13 mouse cellular contexts compared by ENCODE assay signal in genomic region chr1:180334541-180334940, GRCm38 (mm10). TPM values are rescaled to one million over a fixed set of nuclear protein-coding genes. Genes with fewer than 3 reads are reported as not detected.
A peak's percentile ranks its signal among the peaks of the same experiment; 100 is the strongest.
DNase-seq lines count a peak whose midpoint lies in the region; ATAC-seq lines count a peak whose summit lies in the region.
"Had no signal": no experiment of that assay in that cellular context is flagged by ENCODE, and none has a peak within 500 bp of the region (broad histone marks: within the 10 kb centered on the region; RNA-seq: fewer than 3 reads in every experiment).

No protein-coding gene starts in this region.

- peak overlapping the region; percentile 81 for H3K4me3 ChIP-seq in heart, embryonic 13.5 days
- H3K4me3 ChIP-seq in lung, embryonic 15.5 days: peak overlapping the region; percentile 68; the same call in 1 of the 2 replicates
- H3K4me3 ChIP-seq in neural tube, embryonic 13.5 days: no peak overlapping the region

- 71% methylated on average over 6 of the region's 6 CpGs for WGBS in heart, embryonic 13.5 days
- 69% methylated on average over 6 of the region's 6 CpGs for WGBS in lung, embryonic 15.5 days
- 83% methylated on average over 6 of the region's 6 CpGs for WGBS in neural tube, embryonic 13.5 days

- H3K9ac ChIP-seq in heart, embryonic 13.5 days: no peak overlapping the region
- H3K9ac ChIP-seq in lung, embryonic 15.5 days: no peak overlapping the region; the same call in 1 of the 2 replicates
- H3K9ac ChIP-seq in neural tube, embryonic 13.5 days: no peak overlapping the region

- H3K27ac ChIP-seq in heart, embryonic 13.5 days (replicated peaks): no peak overlapping the region
- no peak overlapping the region for H3K27ac ChIP-seq in lung, embryonic 15.5 days
- no peak overlapping the region for H3K27ac ChIP-seq in neural tube, embryonic 13.5 days (replicated peaks)
- H3K27ac ChIP-seq: macrophage had no signal

- peak overlapping the region; percentile 99 for H3K4me2 ChIP-seq in heart, embryonic 13.5 days
- H3K4me2 ChIP-seq in lung, embryonic 15.5 days: peak overlapping the region; percentile 98
- H3K4me2 ChIP-seq in neural tube, embryonic 13.5 days: peak overlapping the region; percentile 93

- intact Hi-C loops in heart, postnatal 10 days (cut with DNase I): loop anchor here (5.0 kb wide), 1 partner anchor 53 kb away; no protein-coding TSS in a partner anchor

- peaks cover 37% of the 10 kb centered on the region for H3K27me3 ChIP-seq in heart, embryonic 13.5 days (replicated peaks)
- H3K27me3 ChIP-seq in lung, embryonic 15.5 days: no peaks in the 10 kb centered on the region
- peaks cover 46% of the 10 kb centered on the region for H3K27me3 ChIP-seq in neural tube, embryonic 13.5 days

- peaks cover 24% of the 10 kb centered on the region; the same call in 1 of the 2 replicates for H3K36me3 ChIP-seq in heart, embryonic 13.5 days
- peaks cover under 1% of the 10 kb centered on the region; the same call in 1 of the 2 replicates for H3K36me3 ChIP-seq in lung, embryonic 15.5 days
- no peaks in the 10 kb centered on the region for H3K36me3 ChIP-seq in neural tube, embryonic 13.5 days

- no peak for DNase-seq in heart, postnatal 10 days
- DNase-seq in lung, postnatal 25 days (ENCODE audit: low spot score): no peak
- peak; percentile 75 for DNase-seq in induced T-regulatory cell, adult 2 months (ENCODE audit: low read depth)
- no peak for DNase-seq in cerebellum, adult 11 months
- DNase-seq in adrenal gland, postnatal 4 days (ENCODE audit: low spot score in 2 of 2): no peak
- DNase-seq: adrenal gland, postnatal 36 days; cerebellum, postnatal 36 days; kidney, postnatal 10 days had no signal

- H3K9me3 ChIP-seq in heart, embryonic 13.5 days: no peaks in the 10 kb centered on the region
- H3K9me3 ChIP-seq in lung, embryonic 15.5 days: no peaks in the 10 kb centered on the region
- H3K9me3 ChIP-seq in neural tube, embryonic 13.5 days: no peaks in the 10 kb centered on the region

- H3K4me1 ChIP-seq in heart, embryonic 13.5 days: peaks cover 61% of the 10 kb centered on the region
- H3K4me1 ChIP-seq in lung, embryonic 15.5 days: peaks cover 59% of the 10 kb centered on the region
- peaks cover 68% of the 10 kb centered on the region for H3K4me1 ChIP-seq in neural tube, embryonic 13.5 days (replicated peaks)

- ATAC-seq in heart, embryonic 13.5 days (ENCODE audit: extremely low read depth, insufficient number of reproducible peaks, low FRiP score, low TSS enrichment): no peak
- no peak for ATAC-seq in lung, embryonic 15.5 days (ENCODE audit: borderline replicate concordance, extremely low read depth, low FRiP score, low TSS enrichment)
- no peak for ATAC-seq in neural tube, embryonic 13.5 days (ENCODE audit: low read depth)
- ATAC-seq: forebrain, embryonic 16.5 days had no signal

RNA-seq across cellular contexts. Expression of gene Itpkb, which starts 4.3 kb away (rescaled TPM):
- polyA plus RNA-seq in heart, embryonic 13.5 days (2015; fragmentation: Nextera tagmentation; extraction: Ambion mirVana): 5.0 and 5.1 TPM in 2 replicates
- total RNA-seq in heart, postnatal 10 days (2021): 10 to 100 TPM; 81.4 to 93.6 TPM
- 9.9 and 10.9 TPM in 2 replicates for polyA plus RNA-seq in lung, embryonic 15.5 days (2015; fragmentation: Nextera tagmentation; extraction: Ambion mirVana)
- 3.9 and 4.0 TPM in 2 replicates for polyA plus RNA-seq in neural tube, embryonic 13.5 days (2015; fragmentation: Nextera tagmentation; extraction: Ambion mirVana)
- 10 to 100 TPM; 73.5 to 77.8 TPM for total RNA-seq in adrenal gland, postnatal 4 days (2021)
